Mouse (Mus musculus) cerebellum, postnatal 25 days (tissue): ENCODE results near the gene Zbtb18.

Source experiments
- DNase-seq, 2 experiments: peaks; one replicate each; pipeline ENCODE4 v3.0.0; 2021; ENCODE audit warnings: mixed read lengths in 2 of 2

Gene Zbtb18

GRCm38 (mm10) chr1:177447541-177448111 is 5.5 kb downstream of the Zbtb18 start:
- DNase-seq: peak; percentile 65 to 75

DNA sequence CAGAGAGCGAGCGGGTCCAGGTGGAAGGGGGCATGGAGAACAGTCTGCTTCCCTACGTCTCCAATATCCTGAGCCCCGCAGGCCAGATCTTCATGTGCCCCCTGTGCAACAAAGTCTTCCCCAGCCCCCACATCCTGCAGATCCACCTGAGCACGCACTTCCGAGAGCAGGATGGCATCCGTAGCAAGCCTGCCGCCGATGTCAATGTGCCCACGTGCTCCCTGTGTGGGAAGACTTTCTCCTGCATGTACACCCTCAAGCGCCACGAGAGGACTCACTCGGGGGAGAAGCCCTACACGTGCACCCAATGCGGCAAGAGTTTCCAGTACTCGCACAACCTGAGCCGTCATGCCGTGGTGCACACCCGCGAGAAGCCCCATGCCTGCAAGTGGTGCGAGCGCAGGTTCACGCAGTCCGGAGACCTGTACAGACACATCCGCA is 6.0 kb downstream of the Zbtb18 start:
- peak; percentile 70 to 80 for DNase-seq

DNA sequence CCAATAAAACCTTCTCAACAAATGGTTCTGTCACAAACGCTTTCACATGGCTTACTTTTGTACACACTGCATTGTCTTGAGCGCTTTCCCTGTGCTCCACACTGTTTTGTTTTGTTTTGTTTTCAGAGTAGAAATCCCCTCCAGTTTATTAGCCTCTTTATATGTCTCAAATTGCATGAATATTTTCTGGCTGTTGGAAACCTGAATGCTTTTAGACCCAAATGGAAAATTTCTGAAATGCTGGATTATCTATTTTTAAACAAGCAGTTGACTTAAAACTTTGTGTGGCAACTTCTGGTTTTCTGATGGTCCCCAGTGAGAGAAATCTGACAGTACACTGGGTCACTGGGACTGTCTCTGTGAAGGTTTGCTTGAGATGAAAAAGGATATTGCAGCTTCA is 6.8 kb downstream of the Zbtb18 start:
- no peak for DNase-seq

DNA sequence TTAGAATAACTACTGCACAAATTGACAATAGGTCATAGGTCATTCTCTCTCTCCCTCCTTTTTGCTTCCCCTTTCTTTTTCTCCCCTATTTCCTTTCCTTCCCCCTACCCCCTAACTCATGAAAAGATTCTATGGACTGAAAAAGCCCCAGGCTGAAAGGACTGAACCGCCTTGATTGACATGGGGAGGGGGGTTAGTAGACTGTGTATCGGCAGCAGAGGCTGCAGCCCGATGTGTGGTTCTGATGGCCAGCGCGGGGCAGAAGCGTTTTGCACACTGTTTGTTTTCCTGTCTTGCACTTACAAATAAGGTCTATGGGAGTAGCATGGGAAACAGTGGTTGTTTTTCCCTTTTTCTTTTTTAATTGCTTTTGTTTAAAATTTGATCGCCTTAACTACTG is 7.7 kb downstream of the Zbtb18 start:
- peak in 1 of 2 experiments; percentile 52 for DNase-seq

GRCm38 (mm10) chr1:177451041-177451440 is 8.9 kb downstream of the Zbtb18 start:
- no peak for DNase-seq

DNA sequence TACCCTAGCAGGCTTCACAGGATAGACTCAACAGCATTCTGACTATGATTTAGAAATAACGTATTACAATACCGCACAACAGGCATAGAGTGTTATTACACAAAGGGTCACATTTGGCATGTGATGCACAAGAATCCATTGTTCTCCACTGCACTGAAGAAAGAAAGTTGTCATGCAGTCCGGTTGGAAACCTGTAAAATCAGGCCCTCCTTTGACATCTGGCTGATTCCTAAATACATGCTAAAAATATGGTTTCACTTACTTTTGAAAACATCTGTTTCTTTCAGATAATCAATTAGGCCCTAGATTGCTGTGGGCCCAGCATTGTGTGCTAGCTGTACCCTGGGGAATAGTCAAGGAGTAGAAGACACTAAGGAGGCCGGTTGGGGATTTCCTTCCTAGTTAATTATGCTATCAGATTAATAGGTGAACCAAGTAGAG is 9.9 kb downstream of the Zbtb18 start:
- DNase-seq: peak in 1 of 2 experiments; percentile 42

- DNase-seq: peak; percentile 57
Observed at GRCm38 (mm10) chr1:177452987-177453386, 10.8 kb downstream of the Zbtb18 start.

- peak in 1 of 2 experiments; percentile 66 for DNase-seq
Observed at GRCm38 (mm10) chr1:177453806-177454205, 11.7 kb downstream of the Zbtb18 start.

- DNase-seq: no peak
Observed at GRCm38 (mm10) chr1:177454492-177454891, 12.3 kb downstream of the Zbtb18 start.

GRCm38 (mm10) chr1:177455466-177455865 is 13.3 kb downstream of the Zbtb18 start:
- no peak for DNase-seq

DNA sequence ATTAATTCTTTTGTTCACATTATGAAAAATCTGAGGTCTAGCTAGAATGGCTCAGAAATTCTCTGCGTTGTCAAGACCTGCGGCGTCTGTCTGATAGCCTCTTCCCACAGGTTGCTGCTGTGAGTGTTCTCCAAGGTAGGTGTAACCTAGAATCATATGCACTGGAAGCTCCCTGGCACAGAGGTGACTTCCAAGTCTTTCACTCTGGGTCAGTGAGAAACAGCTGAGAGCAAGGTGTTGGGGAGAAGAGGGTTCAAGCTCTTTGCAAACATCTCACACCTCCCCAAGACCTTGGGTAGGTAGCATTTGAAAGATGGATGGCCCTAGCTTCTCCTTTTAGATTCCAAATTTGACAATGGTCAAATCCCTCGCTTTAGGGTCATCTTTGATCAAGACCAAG is 14.1 kb downstream of the Zbtb18 start:
- DNase-seq: no peak

GRCm38 (mm10) chr1:177456772-177457171 is 14.6 kb downstream of the Zbtb18 start:
- DNase-seq: peak; percentile 63 to 74

DNA sequence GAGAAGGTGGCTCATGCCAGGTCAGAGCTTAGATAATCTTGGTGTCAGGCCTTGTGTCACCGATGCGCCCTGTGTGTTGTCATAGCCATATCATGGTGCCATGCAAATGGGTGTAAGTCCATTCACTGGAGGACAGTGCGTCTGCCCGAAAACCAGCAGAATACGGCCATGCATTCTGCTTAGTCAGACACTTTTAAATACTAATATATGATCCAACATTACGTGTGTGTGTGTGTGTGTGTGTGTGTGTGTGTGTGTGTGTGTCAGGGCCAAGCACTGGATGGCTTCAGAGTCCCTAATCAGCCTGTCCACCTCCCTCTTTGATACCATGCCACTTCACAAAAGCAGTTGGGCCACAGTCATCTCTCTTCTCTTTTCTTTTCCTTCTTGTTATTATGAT is 15.8 kb downstream of the Zbtb18 start:
- peak in 1 of 2 experiments; percentile 57 for DNase-seq

GRCm38 (mm10) chr1:177458456-177459389 is 16.6 kb downstream of the Zbtb18 start:
- peak; percentile 93 to 94 for DNase-seq

DNA sequence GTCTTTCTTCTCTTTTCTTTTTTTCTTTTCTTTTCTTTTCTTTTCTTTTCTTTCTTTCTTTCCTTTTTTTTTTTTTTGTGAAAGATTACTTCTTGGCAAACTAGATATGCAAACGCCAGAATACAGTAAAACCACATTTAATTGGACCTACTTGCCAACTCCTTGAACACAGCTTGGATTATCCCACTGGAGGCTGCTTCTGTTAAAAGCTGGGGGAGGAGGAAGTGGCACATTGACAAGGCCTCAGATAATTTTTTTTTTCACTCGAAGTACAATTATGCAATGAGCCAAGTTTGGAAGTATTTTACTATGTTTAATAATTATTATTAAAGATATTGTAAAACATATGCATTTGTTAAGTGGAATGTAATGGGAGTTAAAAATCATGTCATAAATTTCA is 17.4 kb downstream of the Zbtb18 start:
- DNase-seq: no peak

GRCm38 (mm10) chr1:177467150-177467549 is 25.0 kb downstream of the Zbtb18 start:
- peak in 1 of 2 experiments; percentile 5 for DNase-seq

DNA sequence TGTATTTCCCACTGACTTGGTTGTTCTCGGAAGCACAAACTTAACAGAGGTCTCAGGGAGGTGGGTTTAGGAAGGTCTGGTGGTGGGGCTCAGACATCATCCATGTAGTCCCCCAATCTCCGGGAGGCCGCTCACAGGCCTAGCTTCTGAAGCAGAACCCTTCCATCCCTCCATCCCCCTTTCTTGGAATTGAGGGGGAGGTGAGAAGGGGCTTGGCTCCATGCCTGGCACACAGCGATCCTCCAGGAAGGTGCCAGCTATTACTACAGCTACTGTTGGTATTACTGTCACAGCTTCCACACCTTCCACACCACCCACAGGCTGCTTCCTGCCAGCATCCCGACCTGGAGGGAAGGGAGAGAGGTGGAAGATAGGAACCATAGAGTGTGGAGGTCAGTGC is 26.3 kb downstream of the Zbtb18 start:
- DNase-seq: peak; percentile 41 to 48

GRCm38 (mm10) chr1:177470091-177470490 is 27.9 kb downstream of the Zbtb18 start:
- peak in 1 of 2 experiments; percentile 2 for DNase-seq

- no peak for DNase-seq
Observed at GRCm38 (mm10) chr1:177470951-177471350, 28.8 kb downstream of the Zbtb18 start.

DNA sequence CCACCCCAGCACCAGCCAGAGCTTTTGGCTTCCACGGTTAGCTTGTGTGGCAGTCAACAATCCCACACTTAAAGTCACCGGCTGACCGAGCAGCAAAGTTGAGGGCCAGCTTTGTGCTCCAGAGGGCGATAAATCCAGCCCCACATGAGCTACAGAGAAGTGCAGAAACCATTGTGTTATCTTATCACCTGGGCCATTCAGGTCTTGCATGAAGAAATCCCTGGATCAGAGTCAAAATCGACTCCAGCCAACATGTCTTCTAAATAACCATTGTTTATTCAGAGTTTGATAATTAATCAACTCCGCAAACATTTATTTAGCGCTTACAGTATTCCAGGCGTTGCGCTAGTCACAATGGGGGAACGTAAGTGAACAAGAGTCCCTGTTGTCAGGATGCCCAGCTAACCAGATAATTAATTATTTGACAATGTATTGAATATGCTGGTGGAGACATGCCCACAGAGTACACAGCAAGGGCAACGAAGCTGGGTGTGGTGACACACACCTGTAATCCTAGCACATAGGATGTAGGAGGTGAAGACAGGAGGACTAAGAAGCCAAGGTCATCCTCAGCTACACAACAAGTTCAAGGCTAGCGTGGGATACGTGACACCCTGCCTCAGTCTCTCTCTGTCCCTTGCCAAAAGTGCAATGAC is 33.5 kb downstream of the Zbtb18 start:
- DNase-seq: no peak

DNA sequence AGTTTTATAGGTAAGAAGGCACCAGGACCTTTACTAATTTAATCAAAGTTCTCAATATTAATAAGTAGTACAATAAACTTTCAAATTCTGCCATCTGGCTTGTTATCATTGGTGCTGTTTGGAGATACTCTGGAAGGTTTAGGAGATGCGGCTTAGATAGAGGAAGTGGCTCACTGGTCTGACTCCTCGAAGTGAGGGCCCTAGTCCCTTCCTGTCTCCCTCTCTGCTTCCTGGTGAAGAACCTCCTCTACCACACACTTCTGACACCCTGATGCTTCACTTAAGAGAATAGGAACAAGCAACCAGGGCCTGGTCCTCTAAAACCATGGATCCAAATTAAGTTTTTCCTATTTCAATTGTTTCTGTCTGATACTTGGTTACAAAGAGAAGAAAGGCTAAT is 36.4 kb downstream of the Zbtb18 start:
- DNase-seq: no peak

GRCm38 (mm10) chr1:177479356-177480004 is 37.3 kb downstream of the Zbtb18 start:
- peak; percentile 71 to 72 for DNase-seq

GRCm38 (mm10) chr1:177483612-177484011 is 41.5 kb downstream of the Zbtb18 start:
- DNase-seq: no peak
